Mouse (Mus musculus) bone marrow, adult 2 months (tissue): Measurements from ENCODE around the gene Gm5447. TPM values are rescaled to one million over a fixed set of nuclear protein-coding genes. Genes with fewer than 3 reads are reported as not detected.
A peak's percentile ranks its signal among the peaks of the same experiment; 100 is the strongest.

ENCODE experiments used
- H3K27ac ChIP-seq: fragments of 200-500 bp; 2 replicates; pipeline ENCODE4 v1.5.1; 2012; ENCODE audit warnings: low read depth, mild to moderate bottlenecking, control low read depth, inconsistent platforms, low read length; ENCODE audit not compliant: control insufficient read depth, poor library complexity, insufficient read depth
- H3K4me1 ChIP-seq: fragments of 200-500 bp; 2 replicates; pipeline ENCODE4 v1.6.1; 2011; ENCODE audit warnings: low read length; ENCODE audit not compliant: control insufficient read depth, insufficient read depth
- H3K4me3 ChIP-seq: fragments of 200-500 bp; replicated peaks from 2 replicates; pipeline ENCODE3; 2011; ENCODE audit warnings: mild to moderate bottlenecking, low read depth, low read length, control low read depth; ENCODE audit not compliant: control insufficient read depth
- CTCF ChIP-seq: fragments of 200-500 bp; IDR thresholded peaks from 2 replicates; pipeline ENCODE4 v1.5.1; 2011; ENCODE audit warnings: low read length, control low read depth; ENCODE audit not compliant: control insufficient read depth, insufficient read depth
- POLR2A ChIP-seq: fragments of 200-500 bp; IDR thresholded peaks from 2 replicates; pipeline ENCODE4 v1.6.1; 2011; ENCODE audit warnings: low read depth, mild to moderate bottlenecking, control low read depth, low read length, borderline replicate concordance; ENCODE audit not compliant: control insufficient read depth
- WGBS: fragments of 180-500 bp; shearing (Covaris S2); methylation state at CpG from one replicate; pipeline ENCODE4 v1.1.7; 2018; 5-methylcytosine and 5-hydroxymethylcytosine counted together
- polyA plus RNA-seq: library from polyadenylated mRNA; stranded (reverse); fragments of >200 nt; gene quantifications from 2 replicates; pipeline ENCODE4 v1.2.4, GENCODE M21; 2011; ENCODE audit warnings: low replicate concordance; ENCODE audit not compliant: missing spikeins, insufficient read depth, insufficient read length

The Gm5447 gene
- polyA plus RNA-seq, 1 experiment = not detected

DNA sequence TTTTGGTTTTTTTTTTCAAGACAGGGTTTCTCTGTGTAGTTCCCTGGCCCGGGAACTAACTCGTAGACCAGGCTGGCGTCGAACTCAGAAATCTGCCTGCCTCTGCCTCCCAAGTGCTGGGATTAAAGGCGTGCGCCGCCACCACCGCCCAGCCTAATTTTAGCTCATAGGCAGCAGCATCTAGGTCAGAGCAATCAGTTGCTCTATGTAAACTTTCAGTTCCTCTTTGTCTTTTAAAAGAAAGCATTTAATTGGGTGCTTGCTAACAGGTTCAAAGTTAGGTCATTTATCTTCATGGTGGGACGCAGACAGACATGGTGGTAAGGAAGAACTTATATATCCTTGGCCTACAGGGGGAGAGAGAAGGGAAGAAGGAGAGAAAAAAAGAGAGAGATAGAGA, 24.8 kb upstream of the Gm5447 start:
- no peak for TF ChIP-seq CTCF
- TF ChIP-seq POLR2A = no peak

DNA sequence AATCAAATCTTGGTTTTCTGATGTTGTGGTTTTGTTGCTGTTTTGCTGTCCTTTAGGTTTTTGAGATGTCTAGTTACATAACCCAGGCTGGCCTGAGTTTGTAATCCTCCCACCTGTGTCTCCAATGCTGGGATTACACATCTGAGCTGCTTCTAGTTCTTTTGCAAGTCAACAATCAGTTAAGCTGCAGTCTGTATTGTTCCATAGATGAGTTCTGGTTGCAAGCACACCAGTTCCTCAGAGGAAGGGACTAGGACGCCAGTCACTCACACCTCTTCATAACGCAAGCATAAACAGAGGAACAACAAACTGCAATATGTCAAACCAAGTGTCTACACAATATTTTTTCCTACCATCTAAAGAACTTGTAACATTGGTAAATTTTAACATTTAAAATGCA, 22.0 kb upstream of the Gm5447 start:
- no peak overlapping the region for H3K27ac ChIP-seq
- WGBS = 67% methylated on average over 2 of the region's 2 CpGs
- H3K4me1 ChIP-seq = peaks cover 10% of the 10 kb centered on the region
- no peak for TF ChIP-seq CTCF
- no peak for TF ChIP-seq POLR2A
- H3K4me3 ChIP-seq = no peak overlapping the region

More for the DNA sequence above, 24.8 kb upstream of the Gm5447 start:
- WGBS = 81% methylated on average over 9 of the region's 9 CpGs
- no peak overlapping the region for H3K27ac ChIP-seq
- peaks cover 8% of the 10 kb centered on the region for H3K4me1 ChIP-seq
- no peak overlapping the region for H3K4me3 ChIP-seq

DNA sequence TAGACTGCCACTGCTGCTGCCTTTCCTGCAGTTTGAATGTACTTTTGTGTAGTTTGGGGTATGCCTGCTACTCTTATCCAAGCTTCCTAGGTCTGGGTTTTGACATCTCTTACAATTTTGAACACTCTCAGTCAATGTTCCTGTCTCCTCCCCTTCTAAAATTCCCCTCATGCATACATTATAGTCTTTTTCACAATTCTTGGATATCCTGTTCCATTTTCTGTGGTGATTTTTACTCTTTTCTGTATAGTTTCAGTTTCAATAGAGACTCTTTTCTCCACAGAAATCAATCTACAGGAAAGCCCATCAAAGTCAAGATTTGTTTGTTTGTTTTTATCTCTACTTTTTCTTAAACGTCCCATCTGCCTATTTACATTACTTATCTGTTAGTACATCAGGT, 20.4 kb upstream of the Gm5447 start:
- TF ChIP-seq POLR2A = no peak
- no peak for TF ChIP-seq CTCF
- WGBS = 44% methylated on average over 1 of the region's 1 CpGs
- no peak overlapping the region for H3K4me3 ChIP-seq
- peaks cover 5% of the 10 kb centered on the region for H3K4me1 ChIP-seq
- no peak overlapping the region for H3K27ac ChIP-seq

DNA sequence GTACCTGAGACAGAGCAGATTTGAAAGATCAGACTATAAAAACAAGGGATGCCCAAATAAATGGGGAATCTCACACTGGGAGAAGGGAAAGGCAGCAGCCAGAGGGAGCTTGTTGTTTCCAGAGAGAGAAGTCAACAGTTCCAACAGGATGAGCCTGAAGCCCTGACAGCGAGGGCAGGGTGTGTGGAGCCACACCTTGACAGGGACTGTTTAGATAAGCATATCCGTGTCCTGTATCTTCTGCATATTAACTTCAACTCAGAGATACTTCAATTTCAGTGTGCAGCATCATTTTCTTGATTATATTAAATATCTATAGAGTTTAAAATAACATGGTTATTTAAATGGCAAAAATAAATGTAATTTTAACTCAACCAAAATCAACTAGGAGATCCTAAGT, 13.3 kb upstream of the Gm5447 start:
- peaks cover 3% of the 10 kb centered on the region; the same call in 1 of the 2 replicates for H3K4me1 ChIP-seq
- H3K27ac ChIP-seq = no peak overlapping the region
- no peak for TF ChIP-seq CTCF
- TF ChIP-seq POLR2A = no peak
- H3K4me3 ChIP-seq = no peak overlapping the region
- WGBS = 67% methylated on average over 2 of the region's 2 CpGs

DNA sequence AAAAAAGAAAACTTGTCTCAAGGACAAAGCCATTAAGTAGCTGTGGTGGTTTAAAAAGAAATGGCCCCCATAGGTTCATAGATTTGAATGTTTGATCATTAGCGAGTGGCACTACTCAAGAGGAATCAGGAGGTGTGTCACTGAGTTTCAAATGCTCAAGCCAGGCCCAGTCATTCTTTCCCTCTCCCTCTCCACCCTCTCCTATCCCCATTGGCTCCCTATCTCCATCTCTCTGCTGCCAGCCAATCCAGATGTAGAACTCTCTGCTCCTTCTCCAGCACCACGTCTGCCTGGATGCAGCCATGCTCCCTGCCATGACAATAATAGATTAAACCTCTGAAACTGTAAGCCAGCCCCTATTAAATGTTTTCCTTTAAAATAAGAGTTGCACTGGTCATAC, 12.1 kb upstream of the Gm5447 start:
- no peak overlapping the region for H3K27ac ChIP-seq
- WGBS = 86% methylated on average over 2 of the region's 2 CpGs
- no peak overlapping the region for H3K4me3 ChIP-seq
- peaks cover 1% of the 10 kb centered on the region; the same call in 1 of the 2 replicates for H3K4me1 ChIP-seq
- TF ChIP-seq CTCF = no peak
- no peak for TF ChIP-seq POLR2A

DNA sequence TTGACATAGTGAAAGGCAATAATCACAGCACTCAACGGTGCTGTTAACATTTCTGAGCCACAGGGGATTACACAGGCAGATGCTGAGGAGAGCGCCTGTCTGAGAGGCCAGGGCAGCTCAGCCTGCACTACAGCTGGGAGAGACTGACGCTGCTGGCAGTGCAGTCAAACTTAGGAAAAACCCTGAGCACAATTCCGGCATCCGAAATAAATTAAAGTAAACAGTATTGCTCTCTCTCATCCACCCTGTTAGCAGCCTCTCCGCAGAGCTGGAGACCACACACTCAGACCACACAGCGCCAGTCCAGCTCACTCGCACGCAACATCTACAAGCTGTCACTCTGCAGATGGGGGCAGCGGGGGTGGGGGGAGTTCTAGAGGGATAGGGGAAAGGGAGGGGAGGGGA, 7.5 kb upstream of the Gm5447 start:
- Histone ChIP-seq H3K4me3 (no peak overlapping the region), H3K27ac (no peak overlapping the region), H3K4me1 (peaks cover 4% of the 10 kb centered on the region; the same call in 1 of the 2 replicates)
- WGBS = 85% methylated on average over 10 of the region's 10 CpGs
- TF ChIP-seq POLR2A (no peak), CTCF (no peak)

DNA sequence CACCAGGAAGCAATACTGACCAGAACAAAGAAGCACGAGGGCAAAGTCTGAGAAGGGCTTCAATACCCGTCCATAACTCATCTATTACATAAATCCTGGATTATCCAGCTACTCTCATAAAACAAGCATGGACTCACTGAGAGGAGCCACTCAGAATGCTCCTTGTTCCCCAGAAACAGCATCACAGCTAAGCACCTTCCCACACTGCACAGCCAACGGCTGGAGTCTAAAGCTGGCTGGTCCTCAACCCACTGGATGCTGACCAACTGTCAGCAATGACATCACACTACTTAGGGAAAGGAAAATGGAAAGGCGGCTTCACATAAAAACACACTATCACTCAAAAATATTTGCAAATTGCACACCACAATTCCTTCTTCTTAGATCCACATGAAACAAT, 5.7 kb upstream of the Gm5447 start:
- Histone ChIP-seq H3K27ac (no peak overlapping the region), H3K4me1 (peaks cover 5% of the 10 kb centered on the region; the same call in 1 of the 2 replicates), H3K4me3 (no peak overlapping the region)
- TF ChIP-seq POLR2A (no peak), CTCF (no peak)
- WGBS = 71% methylated on average over 4 of the region's 4 CpGs

DNA sequence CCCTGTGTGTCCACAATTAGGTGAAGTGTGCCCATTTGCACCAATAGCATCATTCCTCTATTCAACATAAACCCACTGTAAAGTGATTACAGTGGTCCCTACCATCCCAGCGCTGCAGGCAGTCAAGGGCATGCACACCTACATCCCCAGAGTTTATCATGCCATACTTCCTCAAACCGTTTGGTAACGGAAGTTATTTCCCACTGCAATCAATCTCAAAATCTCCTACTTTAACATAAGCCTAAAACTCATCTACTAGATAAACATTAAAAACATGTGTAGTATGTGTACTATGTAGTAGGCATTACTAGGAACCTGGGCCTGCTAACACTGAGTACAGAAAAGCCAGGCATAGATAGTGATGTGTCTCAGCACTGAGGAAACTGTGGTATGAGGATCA, 3.0 kb upstream of the Gm5447 start:
- TF ChIP-seq CTCF (no peak), POLR2A (no peak)
- Histone ChIP-seq H3K27ac (no peak overlapping the region), H3K4me3 (no peak overlapping the region), H3K4me1 (peaks cover 5% of the 10 kb centered on the region; the same call in 1 of the 2 replicates)
- 9% methylated on average over 3 of the region's 3 CpGs for WGBS

DNA sequence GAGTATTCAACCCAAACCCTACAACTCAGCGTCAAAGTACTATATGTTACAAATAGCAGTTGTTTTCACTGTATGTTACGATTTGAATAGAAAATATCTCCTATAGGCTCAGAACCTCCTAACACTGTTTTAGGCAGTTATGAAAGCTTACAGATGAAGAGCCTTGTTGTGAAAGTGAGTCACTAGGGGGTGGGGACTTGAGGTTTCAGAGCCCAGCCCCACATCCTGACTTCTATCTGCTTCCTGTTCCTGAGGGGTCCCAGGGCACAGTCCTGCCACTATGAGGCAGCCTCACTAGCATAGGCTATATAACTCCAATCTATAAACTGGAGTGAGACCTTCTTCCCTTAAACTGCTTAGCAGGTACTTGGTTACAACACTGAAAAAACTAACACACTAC, 1.9 kb upstream of the Gm5447 start:
- H3K4me3 ChIP-seq = peak overlapping the region; percentile 22
- 4% methylated on average over 2 of the region's 2 CpGs for WGBS
- H3K4me1 ChIP-seq = peaks cover 5% of the 10 kb centered on the region; the same call in 1 of the 2 replicates
- no peak overlapping the region for H3K27ac ChIP-seq
- TF ChIP-seq POLR2A (no peak), CTCF (peak; percentile 11; the same call in 1 of the 2 replicates)
